Mouse (Mus musculus): ENCODE data around the gene Carmil1.
"Not testable (repeated sequence)": the region's sequence is repeated elsewhere in the genome, so short reads cannot be mapped to it uniquely, and the experiment has no call there.

Gene Carmil1

DNA sequence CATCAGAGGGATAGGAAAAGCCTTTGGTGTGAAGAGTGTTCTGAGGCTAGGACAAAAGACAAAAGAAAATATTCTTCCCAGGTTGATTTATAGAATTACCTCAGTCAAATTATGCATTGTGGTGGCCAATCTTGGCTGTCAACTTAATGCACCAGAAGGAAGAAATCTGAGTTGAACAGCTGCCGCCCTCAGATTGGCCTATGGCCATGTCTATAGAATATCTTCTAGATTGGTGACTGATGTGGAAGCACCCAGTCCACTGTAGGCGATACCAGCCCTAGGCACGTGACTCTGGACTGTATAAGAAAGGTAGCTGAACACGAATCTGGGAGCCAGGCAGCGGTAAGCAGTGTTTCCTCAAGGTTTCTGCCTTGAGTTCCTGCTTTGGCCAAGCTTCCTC lies 134.1 kb downstream of the Carmil1 start:
- no peak for DNase-seq

DNA sequence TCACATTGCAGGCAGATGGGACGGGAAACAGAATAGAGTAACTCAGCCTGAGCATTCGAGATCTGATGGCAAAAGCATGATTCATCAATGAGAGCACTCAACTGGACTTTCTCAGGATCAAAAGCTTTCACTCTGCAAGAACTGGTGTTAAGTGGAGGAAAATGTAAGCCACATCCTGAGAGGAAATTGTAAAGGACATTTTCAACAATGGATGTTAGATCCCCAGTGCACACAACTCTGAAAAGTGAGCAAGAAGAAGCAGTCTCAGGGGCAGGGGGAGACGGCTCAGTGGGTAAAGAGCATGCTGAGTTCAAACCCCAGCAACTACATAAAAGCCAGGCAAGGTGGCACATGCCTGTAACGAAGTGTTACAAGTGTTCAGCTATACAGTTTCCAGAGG lies 135.7 kb downstream of the Carmil1 start:
- no peak for DNase-seq

DNA sequence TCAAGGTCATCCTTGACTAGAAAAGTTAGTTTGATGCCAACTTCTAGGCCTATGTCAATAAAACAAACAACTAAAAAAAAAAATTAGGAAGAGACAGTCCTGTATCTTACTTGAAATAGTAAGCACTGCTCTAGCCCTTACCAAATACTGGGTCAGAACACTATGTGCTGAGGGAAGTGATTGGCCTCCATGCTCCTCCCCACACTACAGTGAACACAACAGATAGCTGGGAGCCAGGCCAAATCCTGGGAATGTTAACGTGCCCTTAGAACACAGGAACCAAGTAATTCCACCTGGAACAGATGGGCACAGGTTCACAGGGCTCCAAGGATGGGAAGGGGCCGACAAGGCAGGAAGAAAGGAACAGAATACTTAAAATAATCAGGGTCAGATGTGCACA lies 136.5 kb downstream of the Carmil1 start:
- no peak for DNase-seq

DNA sequence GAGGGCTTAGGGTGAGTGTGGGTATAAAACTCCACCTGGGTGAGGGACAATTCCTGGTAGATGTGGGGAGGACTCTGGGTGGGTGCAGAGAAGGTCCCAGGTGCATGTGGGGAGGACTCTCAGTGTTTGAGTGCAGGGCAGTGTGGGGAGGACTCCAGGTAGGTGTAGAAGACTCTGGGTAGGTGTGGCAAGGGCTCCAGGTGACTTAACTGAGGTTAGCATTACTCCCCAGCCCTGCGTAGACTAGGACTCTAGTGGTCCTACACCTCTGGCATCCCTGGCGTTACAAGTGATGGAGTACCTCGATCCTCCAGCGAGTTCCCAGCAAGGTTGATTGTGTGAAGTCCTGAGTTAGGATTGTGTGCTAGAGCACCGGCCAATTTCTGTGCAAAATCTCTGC lies 143.8 kb downstream of the Carmil1 start:
- DNase-seq: no peak

DNA sequence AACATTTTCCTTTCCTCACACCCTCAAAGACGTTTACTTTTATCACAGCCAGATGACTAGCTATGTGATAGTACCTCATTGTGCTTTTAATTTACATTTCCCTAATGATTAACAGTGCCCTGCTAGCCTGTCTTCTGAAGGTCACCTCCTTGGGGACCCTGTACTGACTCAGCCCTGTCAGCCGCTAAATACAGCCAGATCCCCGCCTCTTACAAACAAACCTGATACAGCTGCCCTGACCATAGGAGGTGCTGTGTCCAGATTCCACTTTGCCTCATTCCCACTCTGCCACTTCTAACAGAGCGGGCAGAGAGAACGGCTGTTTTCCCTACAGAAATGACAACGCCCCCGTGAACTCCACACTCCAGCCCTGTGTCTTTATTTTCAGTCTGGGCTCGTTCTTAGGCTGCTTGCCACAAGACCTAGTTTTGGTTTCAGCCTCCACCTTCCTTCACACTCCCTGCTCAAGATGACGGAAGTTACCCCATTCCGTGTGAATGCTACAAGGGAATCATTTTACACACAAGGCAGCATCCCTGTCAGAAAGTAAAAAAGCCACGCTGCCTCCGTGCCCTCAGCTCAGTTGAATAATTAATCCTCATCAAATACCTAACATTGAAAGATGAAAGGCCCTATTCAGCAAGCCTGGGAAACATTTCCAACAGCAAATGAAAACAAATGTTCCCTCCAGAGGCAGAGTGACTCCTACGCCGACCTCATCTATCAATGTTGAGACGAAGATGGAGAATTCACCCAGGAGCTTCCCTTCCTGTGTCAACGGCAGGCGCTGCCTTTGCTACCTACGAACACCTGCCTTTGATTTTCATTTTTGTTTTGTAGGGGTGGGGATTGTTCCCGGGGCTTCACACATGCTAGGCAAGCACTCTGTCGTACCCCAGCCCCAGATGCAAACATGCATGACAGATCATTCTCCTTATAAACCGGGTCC lies 145.0 kb downstream of the Carmil1 start:
- peak; percentile 20 for DNase-seq

DNA sequence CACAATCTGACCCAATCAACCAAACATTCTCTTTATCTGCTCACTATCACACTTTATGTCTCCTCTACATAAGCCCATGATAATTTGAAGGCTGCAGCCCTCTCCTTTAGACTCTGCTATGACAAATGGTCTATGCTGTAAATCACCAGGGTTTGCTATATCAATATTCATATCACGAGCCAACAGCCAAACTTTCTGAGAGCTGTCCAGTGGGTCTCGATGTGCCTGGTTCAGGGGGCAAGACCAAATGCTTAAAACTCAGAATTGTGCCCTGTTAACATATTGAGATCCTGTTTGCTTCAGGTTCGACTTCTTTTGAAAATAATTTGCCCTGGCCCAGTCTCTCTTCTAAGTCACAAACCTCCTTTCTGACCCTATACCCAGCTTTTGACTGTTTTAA lies 147.7 kb downstream of the Carmil1 start:
- no peak for DNase-seq

DNA sequence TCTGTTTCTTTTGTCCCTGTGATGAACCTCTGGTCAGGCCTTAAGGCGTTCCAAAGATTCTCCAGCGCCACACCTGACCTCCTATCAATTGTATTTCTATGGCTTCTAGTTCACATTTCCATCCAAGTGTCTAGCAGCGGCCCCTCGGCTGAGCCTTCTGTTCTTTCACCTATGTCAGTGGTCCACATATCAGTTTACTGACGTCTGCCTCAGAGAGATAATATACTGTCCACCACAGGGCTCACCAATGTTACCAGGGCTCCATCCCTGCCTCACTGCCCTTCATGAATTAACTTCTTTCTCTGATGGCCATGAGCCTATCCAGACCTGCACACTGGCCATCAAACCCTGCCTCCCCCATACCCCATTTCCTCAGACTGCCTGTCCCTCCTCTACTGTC lies 149.3 kb downstream of the Carmil1 start:
- no peak for DNase-seq

DNA sequence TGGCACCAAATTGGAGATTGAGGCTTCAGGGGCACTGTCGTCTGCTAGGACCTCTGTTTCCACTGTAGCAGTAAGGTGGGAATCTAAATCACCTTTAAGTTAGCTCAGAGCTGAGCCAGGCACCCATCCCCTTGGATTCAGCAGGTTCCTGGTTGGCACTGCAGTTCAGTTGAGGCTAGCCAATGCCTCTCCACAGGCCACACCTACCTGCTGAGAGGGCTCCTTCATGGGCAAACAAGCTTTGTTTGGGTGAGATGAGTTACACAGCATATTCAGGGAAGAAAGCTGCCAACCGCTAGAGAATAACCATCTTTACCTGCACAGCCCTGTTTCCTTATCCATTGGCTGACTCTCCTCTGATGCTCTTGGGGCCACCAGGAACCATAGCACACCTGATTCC lies 149.9 kb downstream of the Carmil1 start:
- no peak for DNase-seq

DNA sequence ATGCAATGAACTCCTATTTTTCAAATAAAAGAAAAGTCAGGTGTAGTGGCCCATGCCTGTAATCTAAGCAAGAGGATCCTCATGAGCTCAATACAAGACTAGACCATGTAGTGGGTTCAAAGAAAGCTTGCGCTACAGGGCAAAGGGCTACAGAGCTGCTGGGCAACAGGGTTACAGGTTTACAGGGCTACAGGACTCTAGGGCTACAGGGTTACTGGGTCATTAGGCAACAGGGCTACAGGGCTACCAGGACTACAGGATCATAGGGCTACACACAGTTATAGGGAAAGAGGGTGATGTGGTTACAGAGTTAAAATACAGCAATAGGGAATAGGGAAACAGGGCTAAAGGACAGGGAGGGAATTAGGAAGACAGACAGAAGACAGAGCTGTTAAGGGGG lies 151.9 kb downstream of the Carmil1 start:
- no peak for DNase-seq

DNA sequence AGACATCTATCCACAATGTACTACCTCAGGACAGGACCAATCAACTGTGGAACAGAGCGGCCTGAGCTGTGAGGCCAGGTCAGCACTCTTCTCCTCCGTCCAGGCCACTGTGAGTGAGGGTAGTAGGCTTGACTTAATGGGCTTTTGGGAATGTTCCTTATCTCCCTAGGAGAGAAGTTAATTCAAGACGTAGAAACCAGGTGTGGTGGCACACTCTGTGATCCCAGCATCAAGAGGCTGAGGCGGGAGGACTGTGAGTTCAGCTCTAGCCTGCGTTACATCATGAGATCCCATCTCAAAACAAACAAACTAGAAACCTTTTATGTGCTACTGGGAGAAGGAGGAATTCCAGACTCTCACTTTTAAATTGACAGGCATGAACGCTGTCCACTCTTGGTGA lies 154.7 kb downstream of the Carmil1 start:
- DNase-seq: no peak

DNA sequence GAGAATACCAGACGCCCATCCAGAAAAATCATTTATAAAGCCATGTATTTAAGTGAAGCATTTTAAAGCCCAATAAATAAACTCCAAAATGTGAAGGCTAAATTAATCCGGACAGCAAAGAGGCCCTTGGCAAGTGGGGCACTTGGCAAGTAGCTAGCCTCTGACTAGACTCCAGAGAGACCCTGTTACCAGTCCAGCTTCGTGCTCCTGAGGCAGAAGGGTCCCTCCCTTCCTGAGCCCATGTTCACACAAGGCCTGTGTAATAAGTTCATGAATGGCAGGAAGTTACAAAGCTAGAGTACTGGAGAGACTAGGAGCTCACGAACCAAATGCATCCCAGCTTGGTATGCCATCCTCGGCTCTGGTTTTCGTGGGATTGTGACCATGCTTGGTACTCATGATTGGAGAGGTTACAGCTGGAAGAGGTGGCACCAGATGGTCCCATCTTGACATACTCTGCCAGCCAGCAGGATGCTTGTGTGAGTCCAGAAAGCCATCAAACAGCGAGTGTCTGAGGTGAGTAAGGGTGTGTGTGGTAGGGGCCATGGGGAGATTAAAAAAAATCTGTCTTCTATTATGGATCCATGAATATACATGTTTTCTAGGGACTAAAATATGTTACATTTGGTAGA lies 163.3 kb downstream of the Carmil1 start:
- DNase-seq: no peak

DNA sequence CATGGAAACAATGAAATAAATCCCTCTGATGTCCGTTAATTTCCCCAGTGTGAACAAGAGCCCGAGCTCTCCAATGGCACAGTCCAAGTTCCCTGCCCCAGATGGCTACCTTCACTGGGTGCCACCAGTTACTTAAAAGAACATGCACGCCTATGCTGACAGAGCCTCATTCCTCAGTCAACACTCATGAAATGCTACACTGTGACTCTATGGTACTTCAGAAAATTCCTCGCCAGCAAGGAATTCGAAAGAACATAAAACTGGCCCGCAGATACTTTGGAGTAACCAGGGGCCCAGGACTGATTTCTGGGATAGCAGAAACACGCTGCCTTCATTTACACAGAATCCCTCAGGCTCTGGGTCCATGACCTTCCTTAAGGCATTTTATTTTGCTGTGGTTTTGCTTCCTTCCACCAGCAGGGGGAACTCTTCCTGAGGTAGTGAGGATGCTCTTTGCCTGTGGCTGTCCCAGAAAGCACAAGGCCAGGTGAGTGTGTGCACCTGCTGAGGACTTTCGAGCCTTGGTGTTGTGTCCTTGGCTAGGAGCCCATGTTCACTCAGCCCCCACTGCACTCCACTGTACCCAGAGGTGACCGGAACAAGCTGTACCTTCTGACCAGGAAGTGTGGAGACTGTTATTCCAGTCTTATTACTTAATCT lies 167.8 kb downstream of the Carmil1 start:
- DNase-seq: peak; percentile 71

DNA sequence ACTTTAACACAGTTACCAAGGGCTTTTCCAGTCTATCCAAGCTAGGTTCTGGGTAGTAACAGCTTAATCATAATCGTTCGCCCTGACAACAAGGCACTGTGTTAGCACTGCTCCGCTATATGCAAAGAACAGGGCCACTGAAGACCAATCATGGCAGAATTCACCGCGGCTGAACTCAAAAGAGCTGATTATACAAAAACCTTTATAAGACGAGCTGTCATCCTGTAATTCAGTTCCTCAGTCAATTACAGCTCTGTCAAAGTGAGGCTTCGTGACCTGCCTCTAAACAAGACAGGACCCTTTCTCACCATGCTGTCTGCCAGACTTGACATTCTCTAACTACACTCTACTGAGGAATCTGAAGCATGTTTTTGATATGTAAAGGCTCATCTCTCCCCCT lies 170.3 kb downstream of the Carmil1 start:
- no peak for DNase-seq

DNA sequence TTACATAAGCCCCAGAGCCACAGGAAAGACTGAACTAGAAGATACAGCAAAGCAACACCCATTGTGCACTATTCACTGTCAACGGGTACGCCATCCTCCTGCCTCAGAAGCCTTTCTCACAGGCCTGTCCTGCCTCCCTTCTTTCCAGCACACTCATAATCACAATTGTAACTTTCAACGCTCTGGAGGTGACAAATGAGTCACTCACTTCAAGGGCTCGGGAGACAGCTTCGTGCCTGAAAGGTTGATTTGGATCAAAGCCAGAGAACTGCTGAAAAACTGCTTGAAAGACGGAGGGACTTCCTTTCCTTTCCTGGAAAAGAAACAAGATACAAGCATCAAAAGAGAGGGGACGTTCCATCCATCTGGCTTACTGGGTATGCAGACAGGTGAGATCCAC lies 172.3 kb downstream of the Carmil1 start:
- no peak for DNase-seq

DNA sequence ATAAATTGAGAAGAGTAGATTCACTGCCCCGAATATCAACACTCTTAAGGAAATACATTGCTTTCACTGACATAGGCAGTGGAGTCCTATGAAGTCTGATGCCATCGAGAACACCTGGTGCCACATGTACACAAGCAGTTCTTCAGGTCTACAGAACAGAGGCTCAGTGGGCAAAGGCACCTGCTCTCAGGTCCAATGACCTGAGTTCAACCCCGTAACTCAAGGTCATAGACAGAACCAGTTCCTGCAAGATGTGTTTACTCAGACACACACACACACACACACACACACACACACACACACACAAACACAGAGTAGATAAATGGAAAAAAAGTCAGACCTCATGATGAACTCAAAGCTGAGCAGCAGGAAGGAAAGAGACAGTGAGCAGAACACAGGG lies 173.5 kb downstream of the Carmil1 start:
- DNase-seq: no peak

DNA sequence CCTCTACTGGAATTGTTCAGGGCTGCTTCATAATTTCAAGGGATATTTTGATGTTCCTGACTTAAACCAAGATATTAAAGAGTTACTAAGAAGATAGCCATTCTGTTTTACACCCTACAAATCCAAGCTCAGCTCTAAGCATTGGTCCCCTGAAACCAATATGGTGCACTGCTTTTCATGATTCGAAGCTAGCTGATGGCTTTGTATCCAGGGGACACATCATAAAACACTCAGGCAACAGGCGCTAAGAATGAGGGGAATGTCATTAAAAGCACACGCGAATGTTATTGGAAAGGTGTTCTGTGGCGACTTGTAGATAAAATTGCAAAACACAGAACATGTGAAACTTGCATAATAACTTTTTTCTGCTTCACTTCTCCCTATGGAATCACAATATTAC lies 174.8 kb downstream of the Carmil1 start:
- DNase-seq: no peak

DNA sequence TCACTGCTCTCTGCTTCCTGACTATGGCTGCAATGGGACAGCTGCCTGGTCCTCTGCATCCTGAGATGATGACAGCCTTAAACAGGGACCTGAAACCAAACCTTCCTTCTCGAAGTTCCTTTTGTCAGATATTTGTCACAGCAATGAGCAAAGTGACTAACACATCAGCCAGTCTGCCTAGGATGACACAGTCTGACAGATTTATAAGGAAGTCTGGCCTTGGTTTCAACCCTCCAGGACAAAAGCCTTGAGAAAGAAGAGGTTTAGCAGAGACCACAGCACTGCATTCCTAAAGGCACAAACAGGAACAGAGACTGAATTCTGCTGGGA lies 175.3 kb downstream of the Carmil1 start:
- DNase-seq: no peak

DNA sequence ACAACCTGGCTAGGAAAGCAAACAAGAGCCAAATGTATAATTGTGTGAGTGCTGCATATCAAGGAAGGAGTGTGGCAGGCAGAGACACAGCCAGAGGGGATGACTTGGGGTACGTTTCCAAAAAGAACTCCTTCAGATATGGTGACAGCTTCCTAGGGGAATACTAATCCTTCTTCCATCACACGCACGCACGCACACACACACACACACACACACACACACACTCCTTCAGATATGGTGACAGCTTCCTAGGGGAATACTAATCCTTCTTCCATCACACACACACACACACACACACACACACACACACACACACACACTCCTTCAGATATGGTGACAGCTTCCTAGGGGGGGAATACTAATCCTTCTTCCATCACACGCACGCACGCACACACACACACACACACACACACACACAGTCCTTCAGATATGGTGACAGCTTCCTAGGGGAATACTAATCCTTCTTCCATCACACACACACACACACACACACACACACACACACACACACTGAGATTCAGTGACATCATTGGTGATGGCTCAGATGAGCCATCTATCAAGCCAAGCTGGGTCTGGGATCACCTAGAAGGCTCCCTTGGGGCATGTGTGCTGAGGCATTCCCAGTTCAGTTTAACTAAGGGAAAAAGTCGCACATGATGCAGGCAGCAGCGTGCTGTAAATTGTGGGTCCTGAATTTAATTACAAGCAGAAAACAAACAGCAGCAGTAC lies 175.8 kb downstream of the Carmil1 start:
- not testable (repeated sequence) for DNase-seq

DNA sequence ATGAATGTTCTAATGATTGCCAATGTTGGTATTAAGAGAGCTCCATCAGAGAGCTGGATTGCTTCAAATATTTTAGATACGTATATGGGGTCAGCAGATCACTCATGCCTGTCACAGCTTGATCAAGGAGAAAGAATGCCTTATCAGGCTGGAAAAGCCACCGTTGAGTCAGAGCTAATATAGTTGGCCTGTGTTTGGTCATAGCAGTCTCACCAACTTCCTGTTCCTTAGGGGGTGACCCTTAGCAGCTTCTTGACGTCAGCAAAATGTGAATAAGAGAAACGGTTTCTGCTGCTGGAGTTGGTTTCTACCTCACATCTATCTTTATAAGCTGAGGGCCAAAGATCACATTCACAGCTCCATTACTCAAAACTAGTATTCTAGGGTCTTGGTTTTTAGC lies 176.6 kb downstream of the Carmil1 start:
- no peak for DNase-seq

DNA sequence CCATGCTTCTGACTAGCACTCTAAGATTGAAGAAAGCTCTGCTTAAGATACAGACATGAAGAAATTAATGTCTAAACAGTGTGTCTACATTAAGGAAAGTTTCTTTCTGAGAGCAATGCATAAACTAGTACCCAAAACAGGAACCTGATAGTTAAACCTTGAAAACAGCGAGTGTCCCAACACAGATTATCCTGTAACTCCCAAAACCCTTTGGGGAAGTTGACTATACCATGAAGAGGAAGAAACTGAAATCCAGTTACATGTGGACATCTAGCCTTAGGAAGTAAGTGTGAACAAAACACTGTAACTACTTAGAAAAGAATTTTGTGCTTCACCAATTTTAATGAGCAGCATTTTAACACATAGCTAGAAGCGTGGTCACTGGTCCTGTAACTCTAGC lies 177.4 kb downstream of the Carmil1 start:
- DNase-seq: no peak

DNA sequence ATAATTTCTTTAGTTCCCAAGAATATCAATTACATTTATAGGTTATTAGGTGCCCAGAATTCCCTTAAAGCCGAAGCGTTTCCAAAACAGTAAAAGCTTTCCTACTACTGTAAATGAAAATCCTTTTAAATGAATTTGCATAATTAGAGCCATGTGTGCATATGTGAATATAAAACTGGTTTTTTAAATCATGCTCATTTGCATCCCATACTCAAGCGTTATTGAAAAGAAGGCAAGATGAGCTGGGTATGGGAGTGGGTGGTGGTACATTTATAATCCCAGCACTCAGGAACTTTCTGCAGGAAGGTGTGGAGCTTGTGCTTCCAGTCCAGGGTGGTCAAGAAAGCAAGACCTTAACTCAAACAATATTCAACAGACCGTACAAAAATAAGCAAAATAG lies 178.3 kb downstream of the Carmil1 start:
- DNase-seq: no peak

DNA sequence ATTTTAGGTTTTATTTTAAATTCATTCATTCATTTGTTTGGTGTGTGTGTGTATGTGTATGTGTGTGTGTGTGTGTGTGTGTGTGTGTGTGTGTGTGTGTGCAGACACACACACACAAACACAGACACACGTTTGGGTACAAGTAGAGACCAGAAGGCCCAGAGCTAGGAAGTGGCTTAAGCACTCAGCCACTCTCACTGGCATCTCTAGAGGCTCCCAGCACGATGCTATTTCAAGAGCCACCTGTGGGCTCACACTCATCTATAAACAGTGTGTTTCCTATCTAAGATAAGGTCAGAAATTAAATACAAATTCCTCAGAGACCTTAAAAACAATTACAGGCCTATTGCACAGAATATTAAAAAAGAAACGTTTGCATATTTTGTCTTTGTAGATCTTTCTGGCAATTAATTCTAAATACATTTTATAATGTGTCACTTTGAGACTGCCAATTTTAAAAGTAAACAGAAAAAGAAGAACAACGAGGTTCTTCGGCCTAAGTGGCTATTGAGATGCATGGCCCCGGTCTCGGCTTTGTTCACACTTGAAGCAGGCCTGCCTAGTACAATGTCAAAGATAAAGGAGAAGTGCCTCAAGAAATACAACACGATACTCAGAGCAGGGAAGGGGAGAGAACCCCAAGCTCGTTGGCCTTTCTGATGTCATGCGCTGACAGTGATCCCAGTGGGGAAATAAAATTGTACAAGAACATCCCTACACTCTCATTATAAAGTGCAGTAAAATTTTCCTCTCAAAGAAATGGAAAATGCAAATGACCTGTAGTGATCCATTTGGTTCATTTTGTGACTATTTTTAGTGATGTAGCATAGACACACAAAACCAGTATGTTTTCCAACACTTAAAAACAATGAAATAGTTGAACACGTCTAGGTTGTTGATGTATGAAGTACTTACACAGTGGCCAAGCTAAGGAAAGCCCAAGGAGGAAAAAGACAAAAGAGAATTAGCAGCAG lies 179.2 kb downstream of the Carmil1 start:
- no peak for DNase-seq
